Mouse (Mus musculus): Measurements from ENCODE around the gene Slc17a3. TPM values are rescaled to one million over a fixed set of nuclear protein-coding genes. Genes with fewer than 3 reads are reported as not detected.

Slc17a3 gene
- polyA plus RNA-seq (2015; fragmentation: Nextera tagmentation; extraction: Ambion mirVana): 6.5 and 7.5 TPM in 2 replicates

GRCm38 (mm10) chr13:23839308-23839707 is at the start of gene Slc17a3:
TSS of gene Slc17a3 (plus strand) at chr13:23839434.
- H3K9me3 ChIP-seq (replicated peaks): no peaks in the 10 kb centered on the region
- no peak within 1 kb of the TSS for H3K9ac ChIP-seq
- no peak within 1 kb of the TSS for H3K4me2 ChIP-seq
- no peak within 1 kb of the TSS for H3K4me3 ChIP-seq (replicated peaks)
- 36% methylated on average over 2 of the region's 2 CpGs for WGBS (ENCODE audit: insufficient replicate concordance)
- no peak within 1 kb of the TSS for H3K27ac ChIP-seq (replicated peaks)
- no peaks in the 10 kb centered on the region for H3K36me3 ChIP-seq (replicated peaks)
- no peaks in the 10 kb centered on the region for H3K27me3 ChIP-seq
- no peak for ATAC-seq (ENCODE audit: insufficient read depth)
- H3K4me1 ChIP-seq (replicated peaks): no peaks in the 10 kb centered on the region

- WGBS (ENCODE audit: insufficient replicate concordance): 37% methylated on average over 2 of the region's 2 CpGs
- H3K36me3 ChIP-seq (replicated peaks): no peaks in the 10 kb centered on the region
- H3K27me3 ChIP-seq: no peaks in the 10 kb centered on the region
- no peak overlapping the region for H3K4me2 ChIP-seq
- no peak for ATAC-seq (ENCODE audit: insufficient read depth)
- H3K9ac ChIP-seq: no peak overlapping the region
- H3K4me1 ChIP-seq (replicated peaks): no peaks in the 10 kb centered on the region
- no peak overlapping the region for H3K27ac ChIP-seq (replicated peaks)
- H3K9me3 ChIP-seq (replicated peaks): no peaks in the 10 kb centered on the region
- no peak overlapping the region for H3K4me3 ChIP-seq (replicated peaks)
Observed at GRCm38 (mm10) chr13:23792520-23792919, 46.7 kb upstream of the Slc17a3 start.

GRCm38 (mm10) chr13:23799405-23799804 is 39.8 kb upstream of the Slc17a3 start:
- no peaks in the 10 kb centered on the region for H3K9me3 ChIP-seq (replicated peaks)
- no peak overlapping the region for H3K27ac ChIP-seq (replicated peaks)
- H3K36me3 ChIP-seq (replicated peaks): no peaks in the 10 kb centered on the region
- H3K4me3 ChIP-seq (replicated peaks): no peak overlapping the region
- no peaks in the 10 kb centered on the region for H3K27me3 ChIP-seq
- 0 out of 2 replicates have a peak, but pooled peaks cover 4% of the 10 kb centered on the region for H3K4me1 ChIP-seq (replicated peaks)
- H3K4me2 ChIP-seq: no peak overlapping the region
- WGBS (ENCODE audit: insufficient replicate concordance): 11% methylated on average over 5 of the region's 5 CpGs
- no peak for ATAC-seq (ENCODE audit: insufficient read depth)
- no peak overlapping the region for H3K9ac ChIP-seq

DNA sequence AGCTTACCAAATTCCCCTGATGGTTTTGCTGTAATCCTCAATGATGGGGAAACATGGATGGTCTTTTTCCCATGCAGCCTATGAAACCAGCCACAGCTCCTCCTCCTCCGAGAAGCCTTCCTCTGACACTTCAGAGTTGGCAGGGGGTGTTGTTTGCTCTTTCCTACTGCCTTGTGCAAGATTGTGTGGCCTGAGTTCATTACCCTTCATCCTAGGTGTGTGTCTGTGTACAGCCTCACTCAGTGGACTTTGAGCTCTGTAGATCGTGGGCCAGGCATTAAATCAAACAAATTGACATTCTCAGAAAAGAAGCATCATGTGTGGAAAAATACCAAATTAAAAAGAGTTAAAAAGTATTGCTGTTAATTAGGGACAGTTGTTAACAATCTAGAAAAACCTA is 34.7 kb upstream of the Slc17a3 start:
- no peak overlapping the region for H3K4me2 ChIP-seq
- peak; percentile 51; the same call in 1 of the 2 replicates for ATAC-seq (ENCODE audit: insufficient read depth)
- H3K36me3 ChIP-seq (replicated peaks): no peaks in the 10 kb centered on the region
- no peaks in the 10 kb centered on the region for H3K9me3 ChIP-seq (replicated peaks)
- H3K4me1 ChIP-seq (replicated peaks): 0 out of 2 replicates have a peak, but pooled peaks cover 5% of the 10 kb centered on the region
- H3K27ac ChIP-seq (replicated peaks): no peak overlapping the region
- WGBS (ENCODE audit: insufficient replicate concordance): 47% methylated on average over 2 of the region's 2 CpGs
- no peak overlapping the region for H3K4me3 ChIP-seq (replicated peaks)
- no peak overlapping the region for H3K9ac ChIP-seq
- no peaks in the 10 kb centered on the region for H3K27me3 ChIP-seq

DNA sequence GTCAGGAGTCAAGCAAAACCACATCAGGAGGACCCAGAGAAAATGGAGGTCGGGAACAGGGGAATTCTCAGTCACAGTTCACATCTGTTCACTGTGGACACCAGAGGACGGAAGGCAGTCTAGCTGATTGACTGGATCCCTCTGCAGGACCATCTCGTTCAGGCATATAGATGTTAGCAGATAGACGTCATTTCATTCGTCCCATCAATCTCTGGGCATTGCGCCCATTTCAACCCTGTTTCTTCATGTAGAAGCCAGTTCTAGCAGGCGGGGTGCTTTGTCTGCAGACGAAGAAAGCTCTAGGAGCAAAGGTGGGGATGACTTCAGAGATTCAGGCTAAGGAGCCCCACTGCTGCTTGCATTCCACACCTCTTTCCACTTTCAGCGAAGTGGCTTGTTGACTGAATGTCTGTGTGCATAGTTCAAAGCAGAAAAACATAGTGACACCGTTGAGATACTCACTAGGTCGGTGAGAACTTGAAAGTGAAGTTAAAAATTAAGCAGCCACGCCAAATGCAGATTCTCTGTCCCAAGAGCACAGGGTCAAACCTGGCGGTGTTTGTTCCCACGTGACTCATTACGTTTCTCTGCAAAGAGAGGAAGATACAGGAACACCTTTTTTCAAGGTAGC is 32.7 kb upstream of the Slc17a3 start, which contains the start of gene Slc17a2:
Slc17a2 (plus strand) TSS at position 572 of the 631 bp plus-strand sequence.
- ATAC-seq (ENCODE audit: insufficient read depth): peak; percentile 62
- Histone ChIP-seq H3K4me1 (replicated peaks) (0 out of 2 replicates have a peak, but pooled peaks cover 5% of the 10 kb centered on the region), H3K27me3 (no peaks in the 10 kb centered on the region), H3K4me3 (replicated peaks) (no peak within 1 kb of the TSS), H3K27ac (replicated peaks) (peak within 1 kb of the TSS; percentile 38; the same call in 1 of the 2 replicates), H3K9ac (no peak within 1 kb of the TSS), H3K9me3 (replicated peaks) (no peaks in the 10 kb centered on the region), H3K36me3 (replicated peaks) (no peaks in the 10 kb centered on the region), H3K4me2 (peak within 1 kb of the TSS; percentile 25; the same call in 1 of the 2 replicates)
- WGBS (ENCODE audit: insufficient replicate concordance): 60% methylated on average over 15 of the region's 15 CpGs

DNA sequence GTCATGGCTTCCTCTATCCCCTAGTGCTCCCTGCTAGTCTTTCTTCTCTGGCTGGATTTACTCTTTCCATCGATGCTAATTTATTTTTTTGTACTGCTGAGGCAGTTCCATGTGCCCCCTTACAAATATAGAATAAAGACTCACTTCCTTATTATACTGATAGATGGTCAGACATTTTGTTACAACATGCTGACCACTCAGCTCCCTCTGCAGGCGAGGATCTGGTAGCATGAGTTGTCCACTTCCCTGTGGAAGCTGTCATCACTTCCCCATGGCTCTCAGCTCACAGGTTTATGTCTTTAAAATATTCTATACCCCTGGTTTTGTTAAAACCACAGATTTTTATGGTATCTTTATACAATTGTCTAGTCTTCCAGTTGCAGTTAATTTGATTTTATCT is 23.1 kb upstream of the Slc17a3 start:
- 34% methylated on average over 2 of the region's 2 CpGs for WGBS (ENCODE audit: insufficient replicate concordance)
- no peak for ATAC-seq (ENCODE audit: insufficient read depth)

DNA sequence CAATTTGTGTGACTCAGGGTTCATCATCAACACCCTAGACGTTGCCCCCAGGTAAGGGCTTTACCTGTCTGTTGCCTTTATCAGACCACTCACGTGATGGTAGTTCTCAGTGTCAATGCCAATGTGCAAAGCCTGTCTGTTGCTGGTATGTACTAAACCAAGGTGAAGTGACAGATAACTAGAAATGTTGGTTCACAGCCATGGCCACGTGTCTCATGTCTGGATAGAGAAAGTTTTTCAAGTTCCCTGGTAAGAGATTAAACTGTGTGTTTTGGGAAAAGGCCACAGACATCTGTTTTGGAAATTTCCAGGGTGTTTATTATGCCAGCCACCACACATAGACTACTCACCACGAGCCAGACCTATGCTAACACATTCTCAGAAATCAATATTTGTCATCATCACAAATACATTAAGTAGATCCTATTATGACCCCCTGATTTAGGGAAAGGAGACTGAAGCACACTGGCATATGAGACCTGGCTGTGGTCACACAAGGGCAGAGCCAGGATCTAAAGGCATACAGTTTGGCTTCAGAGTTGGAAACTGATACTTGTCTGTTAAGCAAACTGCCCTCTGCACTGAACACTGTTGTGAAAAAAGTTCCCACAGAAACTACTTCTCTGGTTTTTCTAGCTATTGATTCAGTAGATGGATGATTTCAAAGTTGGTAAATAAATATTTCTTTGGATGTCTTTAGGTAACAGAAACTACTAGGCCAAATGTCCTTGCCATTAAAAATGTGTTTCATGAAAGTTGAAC is 18.9 kb upstream of the Slc17a3 start:
- Histone ChIP-seq H3K9ac (no peak overlapping the region), H3K9me3 (replicated peaks) (no peaks in the 10 kb centered on the region), H3K36me3 (replicated peaks) (no peaks in the 10 kb centered on the region), H3K27me3 (no peaks in the 10 kb centered on the region), H3K4me2 (no peak overlapping the region), H3K4me1 (replicated peaks) (no peaks in the 10 kb centered on the region), H3K4me3 (replicated peaks) (no peak overlapping the region), H3K27ac (replicated peaks) (no peak overlapping the region)
- ATAC-seq (ENCODE audit: insufficient read depth): no peak
- WGBS (ENCODE audit: insufficient replicate concordance): 42% methylated on average over 4 of the region's 4 CpGs

More for the DNA sequence above, 23.1 kb upstream of the Slc17a3 start:
- H3K9me3 ChIP-seq (replicated peaks): no peaks in the 10 kb centered on the region
- H3K27me3 ChIP-seq: no peaks in the 10 kb centered on the region
- H3K27ac ChIP-seq (replicated peaks): no peak overlapping the region
- no peaks in the 10 kb centered on the region for H3K4me1 ChIP-seq (replicated peaks)
- H3K4me2 ChIP-seq: no peak overlapping the region
- H3K4me3 ChIP-seq (replicated peaks): no peak overlapping the region
- no peak overlapping the region for H3K9ac ChIP-seq
- no peaks in the 10 kb centered on the region for H3K36me3 ChIP-seq (replicated peaks)

GRCm38 (mm10) chr13:23822213-23822612 is 17.0 kb upstream of the Slc17a3 start:
- ATAC-seq (ENCODE audit: insufficient read depth): no peak
- H3K27ac ChIP-seq (replicated peaks): no peak overlapping the region

DNA sequence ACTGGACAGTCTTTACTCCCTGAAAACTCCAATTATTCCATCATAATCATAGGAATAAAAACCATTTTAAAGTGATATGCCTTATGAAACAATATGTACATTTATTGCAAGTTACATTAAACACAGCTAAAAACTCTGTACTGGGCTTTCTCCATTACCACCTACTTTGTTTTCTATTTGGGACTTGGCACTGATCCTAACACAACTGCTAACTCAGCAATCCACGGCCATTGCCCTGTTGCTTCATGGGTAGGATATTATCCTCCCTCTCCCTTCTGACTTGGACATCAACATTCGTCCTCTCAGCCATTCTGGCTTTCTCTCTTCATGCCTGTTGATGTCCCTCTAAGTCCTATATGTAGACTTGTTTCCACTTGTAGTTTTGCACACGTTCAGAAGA is 12.6 kb upstream of the Slc17a3 start:
- H3K4me2 ChIP-seq: no peak overlapping the region
- no peaks in the 10 kb centered on the region for H3K36me3 ChIP-seq (replicated peaks)
- no peak overlapping the region for H3K27ac ChIP-seq (replicated peaks)
- no peaks in the 10 kb centered on the region for H3K9me3 ChIP-seq (replicated peaks)
- no peak overlapping the region for H3K4me3 ChIP-seq (replicated peaks)
- H3K9ac ChIP-seq: no peak overlapping the region
- 41% methylated on average over 3 of the region's 3 CpGs for WGBS (ENCODE audit: insufficient replicate concordance)
- no peak for ATAC-seq (ENCODE audit: insufficient read depth)
- no peaks in the 10 kb centered on the region for H3K4me1 ChIP-seq (replicated peaks)
- no peaks in the 10 kb centered on the region for H3K27me3 ChIP-seq

More at GRCm38 (mm10) chr13:23822213-23822612, 17.0 kb upstream of the Slc17a3 start:
- WGBS (ENCODE audit: insufficient replicate concordance): 58% methylated on average over 3 of the region's 3 CpGs
- Histone ChIP-seq H3K9me3 (replicated peaks) (no peaks in the 10 kb centered on the region), H3K4me2 (no peak overlapping the region), H3K9ac (no peak overlapping the region), H3K27me3 (no peaks in the 10 kb centered on the region), H3K4me1 (replicated peaks) (no peaks in the 10 kb centered on the region), H3K4me3 (replicated peaks) (no peak overlapping the region), H3K36me3 (replicated peaks) (no peaks in the 10 kb centered on the region)

DNA sequence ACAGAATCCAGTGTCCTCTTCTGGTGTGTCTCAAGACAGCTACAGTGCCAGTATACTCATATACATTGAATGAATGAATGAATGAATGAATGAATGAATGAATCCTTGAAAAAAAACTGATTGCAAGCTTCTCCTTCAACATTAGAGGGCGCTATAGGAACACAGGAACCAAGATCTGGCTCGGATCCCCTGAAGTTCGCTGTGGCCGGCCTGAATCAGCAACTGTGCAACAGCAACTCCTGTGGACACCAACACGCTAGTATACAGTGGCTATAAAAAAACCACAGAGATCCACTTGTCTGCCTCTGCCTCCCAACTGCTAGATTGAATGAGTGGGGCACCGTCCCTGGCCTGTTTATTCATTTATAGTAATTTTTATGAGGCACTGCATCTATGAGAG is 6.2 kb upstream of the Slc17a3 start:
- Histone ChIP-seq H3K36me3 (replicated peaks) (no peaks in the 10 kb centered on the region), H3K4me2 (no peak overlapping the region), H3K4me3 (replicated peaks) (no peak overlapping the region), H3K9ac (no peak overlapping the region), H3K27me3 (no peaks in the 10 kb centered on the region), H3K4me1 (replicated peaks) (no peaks in the 10 kb centered on the region), H3K9me3 (replicated peaks) (no peaks in the 10 kb centered on the region), H3K27ac (replicated peaks) (no peak overlapping the region)
- 11% methylated on average over 6 of the region's 6 CpGs for WGBS (ENCODE audit: insufficient replicate concordance)
- ATAC-seq (ENCODE audit: insufficient read depth): no peak

- WGBS (ENCODE audit: insufficient replicate concordance): 72% methylated on average over 5 of the region's 5 CpGs
- Histone ChIP-seq H3K4me3 (replicated peaks) (no peak overlapping the region), H3K9ac (no peak overlapping the region), H3K27me3 (no peaks in the 10 kb centered on the region), H3K9me3 (replicated peaks) (no peaks in the 10 kb centered on the region), H3K4me2 (no peak overlapping the region), H3K36me3 (replicated peaks) (no peaks in the 10 kb centered on the region), H3K4me1 (replicated peaks) (no peaks in the 10 kb centered on the region), H3K27ac (replicated peaks) (no peak overlapping the region)
- no peak for ATAC-seq (ENCODE audit: insufficient read depth)
Observed at GRCm38 (mm10) chr13:23834836-23835235, 4.4 kb upstream of the Slc17a3 start.

Measured in liver, embryonic 15.5 days (tissue).